Mouse (Mus musculus) bone marrow, adult 2 months (tissue): ENCODE measurements around the gene Rfng.
"Not testable (repeated sequence)": the region's sequence is repeated elsewhere in the genome, so short reads cannot be mapped to it uniquely, and the experiment has no call there.

Experiments used
- CTCF ChIP-seq: fragments of 200-500 bp; IDR thresholded peaks from 2 replicates; pipeline ENCODE4 v1.5.1; 2011; ENCODE audit warnings: low read length, control low read depth; ENCODE audit not compliant: control insufficient read depth, insufficient read depth
- POLR2A ChIP-seq: fragments of 200-500 bp; IDR thresholded peaks from 2 replicates; pipeline ENCODE4 v1.6.1; 2011; ENCODE audit warnings: low read depth, mild to moderate bottlenecking, control low read depth, low read length, borderline replicate concordance; ENCODE audit not compliant: control insufficient read depth

DNA sequence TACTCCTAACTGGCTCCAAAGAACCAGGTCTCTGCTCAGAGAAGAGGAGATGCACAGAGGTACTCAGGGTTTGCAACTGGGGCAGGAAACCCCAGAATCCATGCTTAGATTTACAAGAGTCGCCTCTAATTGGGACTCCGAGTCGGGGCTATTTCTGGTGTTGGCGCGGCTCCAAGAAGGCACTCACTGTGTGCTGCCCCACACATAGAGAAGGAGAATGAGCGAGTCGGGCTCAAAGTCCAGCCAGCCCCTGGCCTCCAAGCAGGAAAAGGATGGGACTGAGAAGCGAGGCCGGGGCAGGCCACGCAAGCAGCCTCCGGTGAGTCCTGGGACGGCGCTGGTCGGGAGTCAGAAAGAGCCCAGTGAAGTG is 21.4 kb downstream of the Rfng start, which contains the start of gene Hmga1b:
- not testable (repeated sequence) for TF ChIP-seq CTCF, POLR2A
